Mouse (Mus musculus) testis, adult 2 months (tissue): ENCODE measurements around the gene Maneal.

Source experiments
- CTCF ChIP-seq: fragments of 200-500 bp; IDR thresholded peaks from 2 replicates; pipeline ENCODE4 v1.5.1; 2012; ENCODE audit warnings: low read depth, mild to moderate bottlenecking, inconsistent platforms, low read length, moderate library complexity; ENCODE audit not compliant: control insufficient read depth, insufficient read depth, insufficient replicate concordance
- POLR2A ChIP-seq: fragments of 200-500 bp; IDR thresholded peaks from 2 replicates; pipeline ENCODE4 v1.6.1; 2012; ENCODE audit warnings: low read depth, mild to moderate bottlenecking, inconsistent platforms, low read length, moderate library complexity; ENCODE audit not compliant: control insufficient read depth

- TF ChIP-seq POLR2A (no peak), CTCF (no peak)
These were observed 36.5 kb downstream of the Maneal start for GRCm38 (mm10) chr4:124825371-124825965.
